Mouse (Mus musculus) 416B (cell line): ENCODE data around the gene Sart1.
"Not testable (repeated sequence)": the region's sequence is repeated elsewhere in the genome, so short reads cannot be mapped to it uniquely, and the experiment has no call there.

Experiments used
- DNase-seq: peaks from one replicate; pipeline ENCODE4 v3.0.0; 2011; ENCODE audit warnings: low read depth

Gene Sart1

GRCm38 (mm10) chr19:5414534-5414957 is 26.0 kb upstream of the Sart1 start:
- no peak for DNase-seq

DNA sequence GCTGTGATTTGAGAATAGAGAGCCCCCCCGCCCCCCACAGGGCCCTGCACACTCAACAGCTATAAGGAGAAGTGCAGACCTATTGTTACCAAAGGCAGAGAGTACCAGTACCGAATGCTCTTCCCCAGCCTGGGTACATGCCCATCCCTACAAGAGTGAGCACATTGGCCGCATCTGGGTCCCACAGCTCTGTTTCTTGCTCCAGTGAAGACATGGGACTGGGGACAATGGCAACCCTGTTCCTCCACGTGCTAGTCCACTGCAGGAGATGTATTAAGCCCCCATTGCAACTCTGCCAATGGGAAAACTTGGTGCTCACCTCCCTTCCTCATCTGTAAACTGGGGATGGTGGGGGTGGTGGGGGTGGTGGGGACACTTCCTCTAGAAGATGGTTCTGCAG is 25.3 kb upstream of the Sart1 start:
- DNase-seq = no peak

- no peak for DNase-seq
Measured at GRCm38 (mm10) chr19:5411961-5412360, 23.5 kb upstream of the Sart1 start.

- no peak for DNase-seq
Measured at GRCm38 (mm10) chr19:5410641-5411040, 22.1 kb upstream of the Sart1 start.

- DNase-seq = no peak
Measured at GRCm38 (mm10) chr19:5409068-5409467, 20.6 kb upstream of the Sart1 start.

DNA sequence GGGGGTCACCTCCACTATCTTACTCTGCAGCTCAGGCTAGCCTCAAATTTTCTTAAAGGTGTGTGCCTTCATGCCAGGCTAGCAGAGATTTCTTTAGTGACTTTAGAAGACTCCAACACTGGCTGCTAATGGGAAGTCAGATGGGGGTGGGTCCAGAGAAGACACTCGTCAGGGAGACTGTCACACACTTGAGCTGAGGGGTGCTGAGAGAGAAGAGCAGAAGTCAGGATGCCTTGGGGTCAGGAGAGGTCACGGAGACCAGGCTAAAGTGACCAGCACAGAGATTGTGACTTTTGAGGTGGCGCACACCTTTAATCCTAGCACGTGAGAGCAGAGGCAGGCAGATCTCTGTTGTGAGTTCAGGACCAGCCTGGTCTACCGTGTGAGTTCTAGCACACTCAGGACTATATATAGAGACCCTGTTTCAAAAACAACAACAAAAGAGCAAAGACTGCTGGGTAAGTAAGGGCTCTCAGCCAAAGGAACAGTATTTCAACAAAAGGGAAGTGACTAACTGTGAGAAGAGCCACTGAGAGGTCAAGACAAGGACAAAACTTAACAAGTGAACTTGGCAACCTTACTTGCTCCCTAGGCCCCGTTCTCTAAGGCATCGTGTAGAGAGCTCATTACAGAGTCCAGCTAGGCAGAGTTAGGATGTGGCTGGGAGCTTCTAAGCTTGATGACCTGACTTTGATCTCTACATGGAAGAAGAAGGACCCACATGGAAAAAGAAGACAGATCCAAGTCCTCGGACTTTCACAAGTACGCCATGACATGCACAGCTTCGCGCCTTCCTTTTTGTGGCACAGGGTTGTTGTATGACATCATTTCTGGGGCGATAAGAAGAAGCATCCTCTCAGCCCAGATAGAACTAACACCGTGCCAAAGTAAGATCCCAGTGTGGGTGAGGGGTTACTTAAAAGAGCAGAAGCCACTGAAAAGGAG is 19.8 kb upstream of the Sart1 start:
- DNase-seq = peak; percentile 76

- DNase-seq = peak; percentile 59
Measured at GRCm38 (mm10) chr19:5407133-5407532, 18.6 kb upstream of the Sart1 start.

GRCm38 (mm10) chr19:5406531-5407126 is 18.1 kb upstream of the Sart1 start:
- DNase-seq = not testable (repeated sequence)

GRCm38 (mm10) chr19:5405924-5406323 is 17.4 kb upstream of the Sart1 start:
- DNase-seq = no peak

DNA sequence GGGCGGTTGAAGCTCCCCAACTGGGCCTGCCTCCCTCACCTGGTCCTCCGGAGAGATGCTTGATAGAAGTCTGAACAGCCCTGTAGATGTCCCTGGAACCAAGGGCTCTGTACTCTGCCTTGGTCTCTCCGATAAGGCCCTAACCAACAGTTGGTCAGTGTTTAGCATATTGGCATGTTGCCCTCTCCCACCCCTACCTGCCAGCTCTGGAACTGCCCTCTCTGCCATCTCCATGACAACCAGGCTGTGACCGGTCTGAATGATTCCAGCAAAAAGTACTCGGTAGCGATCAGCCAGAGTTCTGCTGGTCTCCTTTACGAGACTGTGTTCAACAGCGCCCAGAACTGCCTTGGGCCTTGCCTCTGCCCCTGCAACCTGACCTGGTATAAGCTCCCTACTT is 13.8 kb upstream of the Sart1 start, which contains the start of gene Tsga10ip:
Tsga10ip (minus strand) TSS at position 234 of the 400 bp plus-strand sequence.
- DNase-seq = no peak

DNA sequence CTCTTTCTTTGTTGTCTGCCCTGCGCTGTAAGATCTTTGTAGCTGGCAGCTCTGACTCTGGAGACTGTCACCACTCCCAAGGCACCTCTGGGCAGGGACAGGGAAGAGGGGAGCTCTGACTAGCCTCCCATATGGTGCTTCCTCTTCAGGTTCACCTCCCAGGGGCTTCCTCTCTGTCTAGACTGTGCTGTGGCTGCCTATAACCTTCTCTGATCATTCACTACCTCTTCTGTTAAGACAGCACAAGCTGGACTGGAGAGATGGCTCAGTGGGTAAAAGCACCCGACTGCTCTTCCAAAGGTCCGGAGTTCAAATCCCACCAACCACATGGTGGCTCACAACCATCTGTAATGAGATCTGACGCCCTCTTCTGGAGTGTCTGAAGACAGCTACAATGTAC is 12.6 kb upstream of the Sart1 start:
- DNase-seq = not testable (repeated sequence)

DNA sequence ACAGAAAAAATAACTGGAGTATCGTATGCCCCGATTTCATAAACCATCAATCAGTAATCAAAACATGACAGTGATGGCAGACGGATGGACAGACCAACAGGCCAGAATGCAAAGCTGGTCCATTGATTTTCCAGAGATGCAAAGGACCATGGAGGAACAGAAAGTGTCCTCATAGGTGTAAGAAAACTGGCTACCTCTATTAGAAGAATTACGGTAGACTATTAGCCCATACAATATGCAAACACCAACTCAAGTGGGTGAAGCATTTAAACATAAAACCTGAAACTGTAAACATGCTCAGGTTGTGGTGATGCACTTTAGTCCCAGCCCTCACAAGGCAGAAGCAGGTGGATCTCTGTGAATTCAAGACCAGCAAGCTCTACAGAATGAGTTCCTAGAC is 6.9 kb upstream of the Sart1 start:
- no peak for DNase-seq

GRCm38 (mm10) chr19:5394168-5394567 is 5.7 kb upstream of the Sart1 start:
- no peak for DNase-seq

DNA sequence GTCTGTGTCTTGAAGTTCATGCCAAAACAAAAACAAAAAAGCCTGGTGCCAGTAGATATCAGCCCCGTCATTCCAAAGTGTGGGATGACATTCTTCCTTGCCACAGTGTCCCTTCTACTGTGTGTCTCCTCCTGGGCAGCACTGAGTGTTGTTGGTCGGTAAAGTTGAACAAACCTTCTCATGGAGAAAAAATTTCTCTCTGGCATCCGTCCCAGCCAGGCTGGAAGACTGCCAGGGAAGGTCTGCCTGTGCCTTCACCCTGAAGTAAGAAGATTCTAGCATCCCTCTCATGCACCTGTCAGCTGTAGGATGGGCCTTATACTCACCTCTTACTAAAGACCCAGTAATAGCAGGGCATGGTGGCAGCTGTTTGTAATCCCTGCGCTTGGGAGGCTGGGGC is 4.4 kb upstream of the Sart1 start:
- DNase-seq = no peak

DNA sequence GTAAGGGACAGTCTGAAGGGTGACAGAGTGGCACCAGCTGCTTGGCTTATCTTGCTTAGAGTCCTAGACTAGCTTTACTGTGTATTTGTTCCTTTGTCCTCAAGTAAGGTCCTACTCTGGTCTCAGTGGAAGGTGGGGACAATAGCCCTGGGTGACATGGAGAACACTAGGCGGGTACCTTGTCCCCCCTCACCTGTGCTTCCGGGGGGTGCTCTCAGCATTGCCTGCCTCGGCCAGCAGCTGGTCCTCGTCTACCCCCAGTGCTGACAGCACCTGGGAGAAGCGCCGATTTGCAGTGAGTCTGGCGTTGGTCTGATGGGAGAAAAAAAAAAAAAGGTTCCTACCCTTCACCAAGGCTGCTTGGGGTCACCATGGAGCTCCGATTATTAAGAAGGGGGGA is 1.9 kb upstream of the Sart1 start:
- DNase-seq = no peak

- DNase-seq = peak; percentile 83
Measured at GRCm38 (mm10) chr19:5389647-5390046, 1.1 kb upstream of the Sart1 start.

DNA sequence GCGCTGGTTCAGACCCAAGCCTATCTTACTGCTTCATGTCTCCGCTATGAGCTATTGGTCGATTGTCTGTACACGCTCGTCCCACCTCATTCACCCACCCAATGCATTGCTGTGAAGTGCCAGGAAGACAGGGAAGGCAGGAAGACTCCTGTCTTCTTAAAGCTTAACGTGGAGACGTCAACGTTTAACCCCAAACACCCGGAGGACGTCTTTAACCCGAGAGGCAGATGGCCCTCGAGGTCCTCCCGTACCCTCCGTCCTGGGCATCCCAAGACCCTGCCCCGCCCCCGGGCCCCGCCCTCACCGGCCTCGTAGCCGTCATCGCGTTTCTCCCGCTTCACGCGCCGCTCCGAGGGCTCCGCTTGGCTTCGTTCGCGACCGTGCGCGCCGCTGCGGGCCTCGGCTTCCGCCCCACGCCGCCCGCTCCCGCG is 477 bp downstream of the Sart1 start:
- DNase-seq = peak; percentile 46

DNA sequence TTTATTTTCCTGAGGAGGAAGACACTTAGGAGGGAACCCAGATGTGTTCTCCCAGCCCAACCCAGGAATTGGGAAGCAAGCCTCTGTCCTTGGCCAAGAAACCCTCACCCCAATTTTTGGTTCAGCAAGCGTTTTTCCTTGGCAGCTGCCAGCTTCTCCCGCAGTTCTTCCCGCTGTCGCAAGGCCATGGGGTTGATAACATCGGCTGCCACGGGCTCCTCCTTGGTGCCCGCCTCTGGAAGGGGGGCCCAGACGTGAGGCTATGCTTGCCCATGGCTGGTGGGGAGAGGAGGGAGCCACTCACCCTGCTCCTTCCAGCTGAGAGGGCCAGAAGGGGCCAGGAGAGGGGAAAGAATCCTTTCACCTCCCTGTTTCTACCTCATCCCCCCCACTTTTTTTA is 3.8 kb downstream of the Sart1 start:
- no peak for DNase-seq

GRCm38 (mm10) chr19:5383326-5383725 is 5.2 kb downstream of the Sart1 start:
- DNase-seq = no peak

- no peak for DNase-seq
Measured at GRCm38 (mm10) chr19:5377446-5377845, 11.1 kb downstream of the Sart1 start.

DNA sequence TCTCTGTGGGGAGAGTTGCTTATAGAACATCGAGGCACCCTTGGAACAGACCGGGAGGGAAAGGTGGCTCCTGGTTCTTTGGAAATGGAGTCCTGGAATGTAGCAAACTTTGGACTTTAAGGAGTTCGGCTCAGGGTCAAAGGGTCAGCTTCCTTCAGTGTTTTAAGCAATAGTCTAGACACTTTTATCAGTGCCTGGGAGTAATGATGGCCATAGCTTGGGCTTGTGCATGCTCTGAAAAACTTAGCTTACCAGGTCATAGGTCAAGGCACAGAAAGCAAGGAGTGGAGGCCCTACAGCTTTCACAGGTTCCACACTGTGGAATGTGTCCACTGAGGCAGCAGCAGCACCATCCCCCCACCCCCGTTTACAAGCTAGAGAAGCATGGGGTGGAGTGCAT is 13.8 kb downstream of the Sart1 start:
- DNase-seq = no peak

GRCm38 (mm10) chr19:5374177-5374576 is 14.3 kb downstream of the Sart1 start:
- DNase-seq = no peak

GRCm38 (mm10) chr19:5372724-5373123 is 15.8 kb downstream of the Sart1 start:
- DNase-seq = no peak
